Mouse (Mus musculus) olfactory bulb, adult 2 months (tissue): ENCODE measurements around the gene Cd1d1.

Experiments
- CTCF ChIP-seq: fragments of 200-500 bp; IDR thresholded peaks from 2 replicates; pipeline ENCODE4 v1.5.1; 2012; ENCODE audit warnings: low read depth, mild to moderate bottlenecking, low read length, moderate library complexity; ENCODE audit not compliant: insufficient read depth
- POLR2A ChIP-seq: fragments of 200-500 bp; IDR thresholded peaks from 2 replicates; pipeline ENCODE4 v1.6.1; 2012; ENCODE audit warnings: mild to moderate bottlenecking, low read depth, low read length, moderate library complexity; ENCODE audit not compliant: insufficient read depth

DNA sequence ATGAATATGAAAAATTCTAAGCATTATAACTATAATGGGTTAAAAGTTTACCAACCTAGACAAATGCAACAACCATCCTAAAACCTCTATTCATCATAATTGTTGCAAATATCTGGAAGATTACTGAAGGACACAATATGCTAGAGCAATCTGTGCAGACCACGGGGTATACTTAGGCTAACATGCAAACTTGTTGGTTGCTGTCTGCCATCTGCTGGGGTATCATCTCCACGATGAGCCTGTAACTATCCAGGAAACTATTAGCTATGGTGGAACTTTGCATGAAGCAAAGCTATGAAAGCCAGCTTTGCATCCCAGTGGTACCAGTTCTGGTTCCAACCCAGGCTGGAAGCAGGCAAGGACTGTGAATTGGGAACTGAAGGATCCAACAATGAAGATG is 24.1 kb downstream of the Cd1d1 start:
- no peak for TF ChIP-seq POLR2A
- TF ChIP-seq CTCF: no peak
